Mouse (Mus musculus): ENCODE results near the gene Slc7a8.

Gene Slc7a8

DNA sequence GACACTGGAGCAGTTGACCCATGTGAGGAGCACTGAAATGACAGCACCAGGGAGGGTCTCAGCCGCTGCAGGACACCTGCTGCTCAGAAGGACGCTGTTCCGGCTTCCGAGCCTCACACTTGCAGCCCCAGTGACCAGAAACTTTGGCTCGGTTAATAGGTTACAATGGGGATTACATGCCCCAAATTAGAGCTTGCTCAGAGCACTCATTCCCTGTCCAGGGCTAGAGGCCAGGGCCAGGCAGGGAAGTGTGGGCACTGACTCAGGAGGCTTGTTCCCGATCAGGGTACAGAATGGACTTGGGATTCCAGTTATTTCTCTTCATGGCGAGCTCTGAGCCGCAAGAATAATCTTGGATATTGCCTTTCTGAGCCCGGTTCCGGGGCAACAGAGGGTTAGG is 44.1 kb downstream of the Slc7a8 start:
- DNase-seq (ENCODE audit: low spot score), result no peak

DNA sequence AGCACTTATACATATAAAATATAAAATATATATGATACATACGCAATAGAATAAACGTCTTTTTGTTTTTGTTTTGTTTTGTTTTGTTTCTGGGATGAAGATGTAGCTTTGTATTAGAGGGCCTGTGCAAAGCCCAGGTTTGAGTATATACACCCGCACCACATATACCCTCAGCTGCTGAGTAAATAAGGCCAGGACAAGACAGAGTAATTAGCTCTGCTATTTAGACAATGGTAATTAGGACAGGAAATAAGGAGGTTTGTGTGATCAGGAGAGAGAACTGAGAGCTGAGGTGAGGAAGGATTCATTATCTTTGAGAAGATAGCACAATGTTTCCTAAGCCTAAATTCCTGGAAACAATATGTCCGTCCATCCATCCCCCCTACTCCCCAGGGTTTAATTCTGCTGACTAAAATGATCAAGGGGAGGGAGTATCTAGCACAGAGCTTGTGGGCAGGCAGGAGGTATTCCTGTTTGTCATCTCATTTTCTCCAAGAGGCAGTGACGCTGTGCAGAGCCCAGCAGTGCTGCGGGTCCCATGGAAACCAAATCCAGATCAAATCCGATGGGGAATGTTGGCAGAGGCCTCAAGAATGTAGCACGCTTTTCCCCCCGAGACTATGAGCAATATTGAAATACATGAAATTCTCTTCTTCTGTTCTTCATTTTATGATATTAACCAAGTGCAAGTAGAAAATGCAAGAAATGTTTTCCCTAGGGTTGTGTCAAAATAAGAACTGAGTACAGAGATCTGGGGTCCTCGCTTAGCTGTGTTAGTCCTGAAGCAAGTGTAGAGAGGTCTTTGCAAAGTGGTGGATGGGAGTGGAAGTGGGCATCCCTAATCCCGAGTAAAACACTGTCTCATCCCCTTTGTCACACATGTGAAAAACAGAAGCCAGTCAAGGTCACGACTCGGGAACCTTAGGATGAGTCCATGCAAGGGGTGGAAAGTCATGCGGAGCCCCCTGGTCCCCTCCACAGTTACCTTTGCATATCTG is 44.9 kb downstream of the Slc7a8 start:
- no peak for DNase-seq (ENCODE audit: low spot score)

DNA sequence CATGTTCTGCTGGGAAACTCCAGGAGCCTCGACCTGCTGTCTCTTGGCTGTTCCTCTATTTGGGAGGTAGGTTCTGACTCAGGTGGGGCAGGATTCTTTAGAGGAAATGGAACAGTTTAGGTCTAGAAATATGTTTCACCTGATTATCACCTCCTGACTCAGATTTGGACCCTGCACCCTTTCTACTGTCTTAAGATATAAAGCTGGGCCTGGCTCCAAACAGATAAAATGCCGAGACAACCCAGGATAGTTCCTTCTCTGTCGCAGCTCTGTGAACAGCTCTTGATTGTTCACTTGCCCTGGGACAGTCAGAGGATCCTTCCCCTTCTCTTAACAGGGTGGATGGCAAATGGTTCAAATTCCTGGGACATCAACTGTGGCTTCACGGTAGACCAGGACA is 46.5 kb downstream of the Slc7a8 start:
- DNase-seq (ENCODE audit: low spot score), result no peak

DNA sequence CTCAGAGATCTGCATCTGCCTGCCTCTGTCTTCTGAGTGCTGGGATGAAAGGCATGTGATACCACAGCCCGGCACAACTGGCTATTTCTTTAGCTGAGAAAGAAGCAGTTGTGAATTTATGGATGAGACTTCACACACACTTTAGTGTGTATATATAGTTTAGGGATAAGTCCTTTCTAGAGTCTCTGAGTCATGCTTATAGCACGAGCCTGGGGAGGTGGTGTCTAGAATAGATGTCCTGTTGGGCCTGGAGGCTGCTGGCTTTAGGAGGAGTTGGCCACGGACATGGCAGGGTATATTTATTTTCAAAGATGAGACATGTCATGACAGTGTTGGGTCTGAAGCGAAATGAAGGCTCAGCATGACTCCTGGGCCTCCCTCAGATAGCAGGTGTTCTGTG is 47.7 kb downstream of the Slc7a8 start:
- no peak for DNase-seq (ENCODE audit: low spot score)

DNA sequence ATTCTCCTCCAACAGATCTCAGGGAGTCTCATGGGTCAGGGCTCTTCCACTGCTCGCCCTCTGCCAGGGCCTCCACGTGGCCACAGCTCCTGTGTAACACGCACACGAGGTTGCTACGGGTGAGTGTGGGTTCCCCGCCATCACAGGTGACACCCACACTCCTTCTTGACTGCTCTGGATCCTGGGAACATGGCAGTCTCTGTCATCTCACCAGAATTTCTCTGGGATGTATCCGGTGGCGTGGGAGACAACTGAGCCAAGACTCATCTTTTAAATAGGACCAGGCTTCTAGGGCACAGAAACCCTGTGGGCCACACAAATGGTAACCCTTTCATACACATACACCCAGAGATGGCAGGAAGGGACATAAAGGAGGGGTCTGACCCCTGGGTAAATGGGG is 49.5 kb downstream of the Slc7a8 start:
- no peak for DNase-seq (ENCODE audit: low spot score)

DNA sequence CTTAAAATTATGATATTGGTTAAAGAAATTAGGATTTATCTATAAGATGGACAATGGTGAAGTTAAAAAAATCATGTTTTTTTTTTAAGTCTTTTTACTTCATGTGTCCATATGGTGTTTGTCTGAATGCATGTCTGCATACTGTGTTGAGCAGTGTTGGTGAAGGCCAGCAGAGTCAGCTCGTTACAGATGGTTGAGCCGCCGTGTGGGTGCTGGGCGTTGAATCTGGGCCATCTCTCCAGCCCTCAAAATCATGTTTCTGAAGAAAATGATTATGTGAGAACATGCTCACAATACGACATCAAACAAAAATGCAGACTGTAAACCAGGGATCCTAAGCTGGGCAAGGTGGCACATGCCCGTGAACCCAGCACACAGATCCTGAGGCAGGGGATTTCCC is 51.4 kb downstream of the Slc7a8 start:
- no peak for DNase-seq (ENCODE audit: low spot score)

GRCm38 (mm10) chr14:54728823-54729653 is 52.7 kb downstream of the Slc7a8 start:
- no peak for DNase-seq (ENCODE audit: low spot score)

GRCm38 (mm10) chr14:54727565-54727964 is 54.2 kb downstream of the Slc7a8 start:
- no peak for DNase-seq (ENCODE audit: low spot score)

GRCm38 (mm10) chr14:54724049-54724448 is 57.7 kb downstream of the Slc7a8 start:
- DNase-seq (ENCODE audit: low spot score), result no peak

DNA sequence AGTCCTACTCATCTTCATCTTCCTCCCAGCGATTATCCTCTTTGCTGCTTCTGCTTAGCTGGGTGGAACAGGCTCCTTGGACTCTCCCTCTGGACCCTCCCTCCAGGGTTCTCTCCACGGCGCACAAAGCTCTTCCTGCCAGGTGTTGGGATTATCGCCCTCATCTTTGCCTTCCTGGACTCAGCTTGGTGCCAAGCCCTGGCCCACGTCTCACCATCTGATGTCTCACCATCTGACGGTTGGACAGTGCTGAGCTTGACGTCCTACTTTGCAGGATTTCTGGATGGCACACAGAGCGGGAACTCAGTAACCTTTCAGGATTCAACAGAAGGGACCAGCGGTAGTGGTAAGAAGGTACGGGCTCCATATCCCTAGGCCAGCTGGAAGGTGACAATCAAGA is 60.0 kb downstream of the Slc7a8 start:
- DNase-seq (ENCODE audit: low spot score), result no peak

- no peak for DNase-seq (ENCODE audit: low spot score)
These were observed 60.9 kb downstream of the Slc7a8 start for GRCm38 (mm10) chr14:54720654-54721350.

GRCm38 (mm10) chr14:54720041-54720440 is 61.7 kb downstream of the Slc7a8 start:
- DNase-seq (ENCODE audit: low spot score), result no peak

GRCm38 (mm10) chr14:54715402-54715801 is 66.3 kb downstream of the Slc7a8 start:
- no peak for DNase-seq (ENCODE audit: low spot score)

GRCm38 (mm10) chr14:54714617-54715081 is 67.1 kb downstream of the Slc7a8 start:
- no peak for DNase-seq (ENCODE audit: low spot score)

- DNase-seq (ENCODE audit: low spot score), result peak; percentile 84
These were observed 67.6 kb downstream of the Slc7a8 start for GRCm38 (mm10) chr14:54714121-54714520.

DNA sequence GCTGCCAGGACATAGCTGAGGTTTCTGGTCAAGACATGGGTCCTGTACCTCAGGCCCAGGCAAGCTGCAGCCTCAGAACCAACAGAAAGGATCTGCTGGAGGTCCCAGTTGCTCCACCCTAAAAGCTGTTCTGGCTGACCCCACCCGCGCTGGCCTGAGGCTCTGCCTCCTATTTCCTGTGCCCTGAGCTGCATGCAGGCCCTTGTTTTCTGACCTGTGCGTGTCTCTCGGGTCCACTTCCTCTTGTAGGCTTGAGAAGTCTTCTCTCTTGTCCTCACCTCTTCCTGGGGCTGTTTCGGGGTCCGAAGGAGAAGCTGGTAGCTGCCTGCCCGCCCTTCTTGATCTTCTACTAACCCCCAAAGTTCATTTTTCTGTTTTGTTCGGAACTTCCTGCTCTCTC is 68.9 kb downstream of the Slc7a8 start:
- DNase-seq (ENCODE audit: low spot score), result no peak

- no peak for DNase-seq (ENCODE audit: low spot score)
These were observed 69.7 kb downstream of the Slc7a8 start, which contains the start of gene Cebpe for GRCm38 (mm10) chr14:54712074-54712473. Gene Cebpe (minus strand): TSS chr14:54712174.

- DNase-seq (ENCODE audit: low spot score), result no peak
These were observed 72.7 kb downstream of the Slc7a8 start for GRCm38 (mm10) chr14:54709054-54709453.

DNA sequence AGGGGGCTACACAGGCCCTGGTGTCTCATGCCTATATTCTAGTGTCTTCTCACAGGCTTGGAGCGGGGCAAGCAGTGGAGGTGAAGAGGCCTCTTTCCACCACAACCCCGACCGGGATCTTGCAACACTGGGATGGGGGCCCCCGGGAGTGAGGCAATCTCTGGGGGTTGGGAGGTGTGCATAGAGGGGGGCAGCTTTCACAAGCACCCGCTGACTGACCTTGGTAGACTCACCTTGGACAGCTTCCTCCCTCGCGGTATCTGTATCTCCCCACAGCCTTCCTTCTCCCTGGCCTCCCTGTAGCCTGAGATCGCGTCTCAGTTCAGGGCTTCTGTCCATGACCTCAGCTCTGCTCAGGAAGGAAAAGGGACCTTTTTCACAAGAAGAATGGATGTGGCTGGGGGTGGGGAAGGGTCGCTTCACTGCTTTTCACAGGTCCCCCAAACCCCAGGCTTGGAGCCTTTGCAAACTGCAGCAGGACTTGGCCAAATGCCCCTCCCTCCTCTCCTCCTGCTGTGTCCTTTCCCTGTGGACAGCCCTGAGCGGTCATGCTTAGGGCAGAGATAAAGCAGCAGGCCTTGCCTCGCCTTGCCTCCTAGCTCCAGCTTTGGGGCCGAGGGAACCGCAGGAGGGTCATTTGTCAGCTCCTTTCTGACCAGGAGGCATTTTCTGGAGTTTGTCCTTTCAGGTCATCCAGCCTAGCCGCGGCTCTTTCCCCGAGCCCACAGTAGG is 75.0 kb downstream of the Slc7a8 start:
- no peak for DNase-seq (ENCODE audit: low spot score)

DNA sequence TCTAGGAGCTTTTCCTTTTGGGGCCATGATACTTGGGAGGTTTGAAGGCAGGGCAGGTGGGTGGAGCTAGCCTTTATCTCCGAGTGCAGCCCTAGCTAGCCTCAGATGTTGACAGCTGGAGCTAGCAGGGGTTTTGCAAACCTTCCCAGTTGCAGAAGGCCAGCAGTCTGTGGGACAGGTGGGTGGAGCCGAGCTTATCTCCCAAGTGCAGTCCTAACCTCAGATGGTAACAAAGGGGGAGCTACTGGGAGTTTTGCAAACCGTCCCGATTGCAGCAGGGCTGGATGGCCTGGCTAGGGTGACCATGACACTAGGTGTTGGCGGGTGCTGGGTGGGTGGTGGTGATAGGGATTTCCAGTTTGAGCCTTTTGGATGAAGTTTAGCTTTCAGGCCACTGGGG is 75.9 kb downstream of the Slc7a8 start:
- DNase-seq (ENCODE audit: low spot score), result no peak

GRCm38 (mm10) chr14:54703207-54703606 is 78.5 kb downstream of the Slc7a8 start:
- no peak for DNase-seq (ENCODE audit: low spot score)
